Mouse (Mus musculus) sigmoid colon, adult 10 weeks (tissue): ENCODE measurements around the gene Olfr874. TPM values are rescaled to one million over a fixed set of nuclear protein-coding genes. Genes with fewer than 3 reads are reported as not detected.

Source experiments
- polyA plus RNA-seq: library from polyadenylated mRNA; stranded (reverse); fragments of 350-450 nt; fragmentation: Illumina TruSeq; extraction: RNeasy Lipid Tissue Mini Kit (QIAGEN cat#74804); gene quantifications from one replicate; pipeline ENCODE4 v1.2.3, GENCODE M21; 2014; ENCODE audit warnings: low read depth, low replicate concordance

Gene Olfr874
- polyA plus RNA-seq, result not detected

DNA sequence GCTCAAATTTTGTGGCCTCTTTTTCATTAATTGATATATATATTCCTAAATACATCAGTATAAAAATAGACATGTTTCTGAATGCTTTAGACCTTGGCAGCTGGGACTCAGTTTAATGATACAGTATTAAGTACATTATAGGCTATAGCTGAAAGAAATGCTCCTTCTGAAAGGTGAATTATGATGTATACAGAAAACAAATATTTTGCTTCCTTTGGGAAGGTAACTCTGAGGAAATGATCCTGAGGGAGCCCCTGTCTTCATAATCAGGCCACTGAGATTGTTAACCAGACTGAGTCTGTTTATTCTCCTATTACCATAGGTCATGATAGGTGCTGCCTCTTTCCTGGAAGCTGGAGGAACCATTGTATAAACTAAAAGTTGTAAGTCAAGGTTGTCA lies at the start of gene Olfr874:
Olfr874 (plus strand) TSS at position 301 of the 400 bp plus-strand sequence.

DNA sequence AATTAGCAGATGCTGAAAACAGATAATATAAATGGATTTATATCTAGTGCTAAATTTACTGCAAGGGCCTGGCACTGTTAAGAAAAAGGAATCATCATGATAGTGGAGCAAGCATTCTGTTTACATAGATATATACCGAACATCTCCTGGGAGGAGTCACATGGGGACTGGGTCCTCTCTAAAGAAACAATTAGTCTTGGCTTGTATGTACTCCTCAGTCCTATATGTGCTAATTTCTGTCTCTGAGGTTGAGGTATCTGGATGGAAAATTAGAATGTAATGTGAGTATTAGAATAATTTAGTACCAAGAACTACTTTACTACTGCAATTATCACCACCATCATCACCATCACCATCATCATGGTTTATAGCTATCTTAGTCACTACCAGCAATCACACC lies 28.8 kb upstream of the Olfr874 start, which contains the start of gene Olfr160:
Olfr160 (minus strand) TSS at position 101 of the 400 bp plus-strand sequence.

DNA sequence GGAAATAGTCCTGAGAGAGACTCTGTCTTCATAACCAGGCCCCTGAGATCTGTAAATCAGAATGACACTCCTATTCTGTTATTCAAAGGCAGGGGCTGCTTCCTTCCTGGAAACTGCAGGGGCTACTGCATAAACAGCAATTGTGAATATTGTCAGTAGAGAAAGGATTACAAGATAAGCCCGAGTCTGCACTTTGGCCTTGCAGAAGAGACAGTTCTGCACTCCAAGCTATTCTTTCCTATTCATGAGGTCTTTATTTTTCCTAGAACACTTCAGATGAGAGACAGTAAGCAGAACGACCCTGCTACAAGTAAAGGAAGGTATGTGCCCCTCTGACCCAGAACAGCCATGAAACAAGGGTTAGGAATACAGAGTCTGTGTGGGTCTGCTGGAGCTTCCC lies 26.9 kb downstream of the Olfr874 start, which contains the start of gene Olfr875:
Olfr875 (plus strand) TSS at position 99 of the 400 bp plus-strand sequence.

Other genes with a start within 250 kb of the Olfr874 start
- gene Esam, start 217.0 kb upstream of the Olfr874 start, polyA plus RNA-seq, result 7.3 TPM
- gene Vsig2, start 205.9 kb upstream of the Olfr874 start, polyA plus RNA-seq, result 2.4 TPM
- 0.50 TPM for gene Nrgn, start 192.2 kb upstream of the Olfr874 start, polyA plus RNA-seq
- 29.7 TPM for gene Siae, start 189.4 kb upstream of the Olfr874 start, polyA plus RNA-seq
- 9.0 TPM for gene Spa17, start 131.4 kb upstream of the Olfr874 start, polyA plus RNA-seq
- 44.5 TPM for gene Tbrg1, start 87.8 kb upstream of the Olfr874 start, polyA plus RNA-seq
- not detected for gene Panx3, start 75.9 kb upstream of the Olfr874 start, polyA plus RNA-seq
- not detected for gene Olfr160, start 28.9 kb upstream of the Olfr874 start, polyA plus RNA-seq
- gene Olfr875, start 26.8 kb downstream of the Olfr874 start, polyA plus RNA-seq, result not detected
- not detected for gene Olfr876, start 57.9 kb downstream of the Olfr874 start, polyA plus RNA-seq
- gene Olfr877, start 109.2 kb downstream of the Olfr874 start, polyA plus RNA-seq, result not detected
- not detected for gene Olfr145, start 151.6 kb downstream of the Olfr874 start, polyA plus RNA-seq
- not detected for gene Olfr878, start 172.7 kb downstream of the Olfr874 start, polyA plus RNA-seq
- gene Olfr881, start 246.7 kb downstream of the Olfr874 start, polyA plus RNA-seq, result not detected